Mouse (Mus musculus) lung, postnatal 0 days (tissue): Measurements from ENCODE around the gene Hist1h2ba. TPM values are rescaled to one million over a fixed set of nuclear protein-coding genes. Genes with fewer than 3 reads are reported as not detected.

Experiments used
- ATAC-seq: fragments of 200-750 bp; cut with Nextera tagmentation; 2 replicates; pipeline ENCODE4 v1.8.0; 2017; ENCODE audit warnings: moderate library complexity
- DNase-seq: peaks from one replicate; pipeline ENCODE4 v3.0.0-alpha.2; 2016; ENCODE audit warnings: low spot score
- H3K27ac ChIP-seq: fragments of 300-500 bp; sonication (generic); 2 replicates; pipeline ENCODE4 v1.5.1; 2014; ENCODE audit warnings: antibody characterized with exemption, mild to moderate bottlenecking, low read length, mixed read lengths
- H3K27me3 ChIP-seq: fragments of 300-500 bp; sonication (generic); replicated peaks from 2 replicates; pipeline ENCODE4 v1.6.1; 2014; ENCODE audit warnings: low read length, mixed read lengths; ENCODE audit not compliant: insufficient read depth
- H3K36me3 ChIP-seq: fragments of 300-500 bp; sonication (generic); 2 replicates; pipeline ENCODE4 v1.6.1; 2014; ENCODE audit warnings: low read length, mixed read lengths; ENCODE audit not compliant: insufficient read depth
- H3K4me1 ChIP-seq: fragments of 300-500 bp; sonication (generic); 2 replicates; pipeline ENCODE4 v1.6.1; 2014; ENCODE audit warnings: antibody characterized with exemption, low read depth, low read length, mixed read lengths; ENCODE audit not compliant: insufficient read depth
- H3K4me2 ChIP-seq: fragments of 300-500 bp; sonication (generic); replicated peaks from 2 replicates; pipeline ENCODE4 v1.6.1; 2014; ENCODE audit warnings: low read depth, mild to moderate bottlenecking, low read length, moderate library complexity, mixed read lengths
- H3K4me3 ChIP-seq: fragments of 300-500 bp; sonication (generic); 2 replicates; pipeline ENCODE4 v1.5.1; 2014; ENCODE audit warnings: low read depth, low read length
- H3K9ac ChIP-seq: fragments of 300-500 bp; sonication (generic); replicated peaks from 2 replicates; pipeline ENCODE4 v1.6.1; 2014; ENCODE audit warnings: low read depth, mild to moderate bottlenecking
- H3K9me3 ChIP-seq: fragments of 300-500 bp; sonication (generic); 2 replicates; pipeline ENCODE4 v1.6.1; 2016; ENCODE audit warnings: low read length, mixed read lengths
- CTCF ChIP-seq: IDR thresholded peaks from 2 replicates; pipeline ENCODE4 v1.5.1; 2016; ENCODE audit warnings: antibody characterized with exemption, mild to moderate bottlenecking
- EP300 ChIP-seq: IDR thresholded peaks from 2 replicates; pipeline ENCODE4 v1.6.1; 2016; ENCODE audit warnings: antibody characterized with exemption, mild to moderate bottlenecking, control low read depth
- WGBS: fragments of 180-500 bp; shearing (Covaris S2); extraction: QIAGEN DNeasy Blood & Tissue Kit; methylation state at CpG from one replicate; pipeline ENCODE4 v1.1.7; 2014; 5-methylcytosine and 5-hydroxymethylcytosine counted together
- polyA plus RNA-seq: library from polyadenylated mRNA; unstranded; fragments of >200 nt; fragmentation: Nextera tagmentation; extraction: Ambion mirVana; gene quantifications from 2 replicates; pipeline ENCODE4 v1.2.1, GENCODE M21; 2015

The Hist1h2ba gene
- polyA plus RNA-seq, 1 experiment from 2014 or later = not detected

- H3K27me3 ChIP-seq = no peaks in the 10 kb centered on the region
- H3K4me3 ChIP-seq = no peak within 1 kb of the TSS
- no peak for TF ChIP-seq EP300
- TF ChIP-seq CTCF = no peak
- no peak within 1 kb of the TSS for H3K9ac ChIP-seq
- no peaks in the 10 kb centered on the region for H3K9me3 ChIP-seq
- H3K4me2 ChIP-seq = no peak within 1 kb of the TSS
- no peak for ATAC-seq
- H3K36me3 ChIP-seq = no peaks in the 10 kb centered on the region
- H3K4me1 ChIP-seq = no peaks in the 10 kb centered on the region
- no peak for DNase-seq
- WGBS = 49% methylated on average over 9 of the region's 9 CpGs
- H3K27ac ChIP-seq = no peak within 1 kb of the TSS
These were observed 19.4 kb downstream of the Hist1h2ba start, which contains the start of gene Slc17a4 for GRCm38 (mm10) chr13:23914376-23915167. Gene Slc17a4 (minus strand): TSS chr13:23915009.

GRCm38 (mm10) chr13:23913791-23914306, 20.1 kb downstream of the Hist1h2ba start:
- WGBS = 41% methylated on average over 6 of the region's 6 CpGs
- DNase-seq = peak; percentile 62
- no peak for TF ChIP-seq EP300
- no peak for TF ChIP-seq CTCF

GRCm38 (mm10) chr13:23911335-23911734, 22.6 kb downstream of the Hist1h2ba start:
- no peak for TF ChIP-seq CTCF
- no peak for TF ChIP-seq EP300
- no peak overlapping the region for H3K4me3 ChIP-seq
- no peak overlapping the region for H3K27ac ChIP-seq
- H3K4me1 ChIP-seq = no peaks in the 10 kb centered on the region
- no peak overlapping the region for H3K4me2 ChIP-seq
- DNase-seq = no peak
- H3K27me3 ChIP-seq = no peaks in the 10 kb centered on the region
- ATAC-seq = no peak
- WGBS = 73% methylated on average over 5 of the region's 5 CpGs
- no peaks in the 10 kb centered on the region for H3K9me3 ChIP-seq
- no peak overlapping the region for H3K9ac ChIP-seq
- H3K36me3 ChIP-seq = no peaks in the 10 kb centered on the region

More at GRCm38 (mm10) chr13:23913791-23914306, 20.1 kb downstream of the Hist1h2ba start:
- Histone ChIP-seq H3K4me3 (no peak overlapping the region), H3K36me3 (no peaks in the 10 kb centered on the region), H3K27me3 (no peaks in the 10 kb centered on the region), H3K4me2 (no peak overlapping the region), H3K9me3 (no peaks in the 10 kb centered on the region), H3K27ac (no peak overlapping the region), H3K4me1 (no peaks in the 10 kb centered on the region), H3K9ac (no peak overlapping the region)
- peak; percentile 62 for ATAC-seq

GRCm38 (mm10) chr13:23910121-23910520, 23.8 kb downstream of the Hist1h2ba start:
- 64% methylated on average over 5 of the region's 5 CpGs for WGBS
- TF ChIP-seq EP300 (no peak), CTCF (no peak)
- Histone ChIP-seq H3K27ac (no peak overlapping the region), H3K4me3 (no peak overlapping the region), H3K4me2 (no peak overlapping the region), H3K9ac (no peak overlapping the region), H3K9me3 (no peaks in the 10 kb centered on the region), H3K27me3 (no peaks in the 10 kb centered on the region), H3K4me1 (no peaks in the 10 kb centered on the region), H3K36me3 (no peaks in the 10 kb centered on the region)
- no peak for DNase-seq
- no peak for ATAC-seq

- H3K9ac ChIP-seq = no peak overlapping the region
- no peaks in the 10 kb centered on the region for H3K27me3 ChIP-seq
- H3K36me3 ChIP-seq = no peaks in the 10 kb centered on the region
- TF ChIP-seq CTCF = no peak
- no peak for TF ChIP-seq EP300
- 87% methylated on average over 5 of the region's 5 CpGs for WGBS
- ATAC-seq (no peak), DNase-seq (no peak)
- no peaks in the 10 kb centered on the region for H3K4me1 ChIP-seq
- no peak overlapping the region for H3K4me2 ChIP-seq
- no peak overlapping the region for H3K4me3 ChIP-seq
- H3K27ac ChIP-seq = no peak overlapping the region
- H3K9me3 ChIP-seq = no peaks in the 10 kb centered on the region
These were observed 27.1 kb downstream of the Hist1h2ba start for GRCm38 (mm10) chr13:23906906-23907305.

GRCm38 (mm10) chr13:23898242-23898641, 35.7 kb downstream of the Hist1h2ba start:
- Histone ChIP-seq H3K4me3 (no peak overlapping the region), H3K36me3 (no peaks in the 10 kb centered on the region), H3K9ac (no peak overlapping the region), H3K27me3 (no peaks in the 10 kb centered on the region), H3K4me2 (no peak overlapping the region), H3K27ac (no peak overlapping the region), H3K9me3 (no peaks in the 10 kb centered on the region), H3K4me1 (no peaks in the 10 kb centered on the region)
- DNase-seq (peak; percentile 34), ATAC-seq (no peak)
- 28% methylated on average over 6 of the region's 6 CpGs for WGBS
- TF ChIP-seq EP300 (no peak), CTCF (no peak)
